Comparison of ENCODE assay signal across 8 mouse cellular contexts in the genomic region with DNA sequence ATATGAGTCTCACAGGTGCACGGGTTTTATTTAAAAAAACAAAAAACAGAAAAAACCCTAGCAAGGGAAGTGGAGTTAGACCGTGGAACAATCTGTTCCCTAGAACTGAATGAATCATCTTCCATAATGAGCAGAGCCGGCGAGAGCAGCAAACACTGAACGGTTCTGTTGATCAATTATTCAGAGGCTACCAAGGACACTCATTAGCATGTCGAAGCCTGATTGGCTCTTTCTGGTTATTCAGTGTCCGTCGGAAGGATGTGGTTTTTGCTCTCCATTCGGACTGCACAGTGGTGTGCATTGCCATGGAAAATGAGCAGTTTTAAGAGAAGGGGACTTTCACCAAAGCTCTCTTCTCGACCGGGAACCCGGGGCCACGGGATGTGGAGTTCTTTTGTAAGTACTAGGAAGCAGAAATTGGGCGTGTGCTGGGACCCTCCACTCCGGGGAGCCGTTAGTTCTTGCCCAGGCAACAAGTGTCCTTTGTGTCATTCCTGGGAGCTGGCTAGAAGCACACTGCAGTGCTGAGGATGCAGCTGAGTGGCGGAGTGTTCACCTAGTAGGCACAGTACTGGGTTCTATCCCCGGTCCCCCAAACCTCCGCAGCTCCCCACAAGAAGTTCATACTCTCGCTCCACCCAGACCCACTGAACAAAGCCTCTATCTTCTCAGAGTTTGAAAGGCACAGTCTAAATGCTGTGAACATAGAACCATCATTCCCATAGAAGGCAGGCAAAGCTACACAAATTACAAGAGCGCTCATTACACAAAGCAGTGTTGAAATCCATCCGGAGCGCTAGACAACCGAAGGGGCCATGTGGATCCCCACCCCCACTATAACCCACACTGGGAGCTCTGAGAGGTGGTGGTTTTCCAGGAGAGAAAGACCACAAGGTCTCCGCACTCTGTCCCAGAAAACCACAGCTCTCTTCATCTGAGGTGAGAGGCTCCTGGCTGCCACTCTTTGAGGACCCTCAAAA.
DNase-seq lines count a peak whose midpoint lies in the region; ATAC-seq and TF ChIP-seq lines count a peak whose summit lies in the region.

No protein-coding gene starts in this region.

- no peaks in the 10 kb centered on the region for H3K27me3 ChIP-seq in CH12.LX (replicated peaks)
- no peaks in the 10 kb centered on the region for H3K27me3 ChIP-seq in embryonic facial prominence, embryonic 12.5 days
- no peaks in the 10 kb centered on the region for H3K27me3 ChIP-seq in intestine, embryonic 14.5 days (replicated peaks; ENCODE audit: control insufficient read depth, insufficient read depth, low read length)
- H3K27me3 ChIP-seq in limb, embryonic 12.5 days, result no peaks in the 10 kb centered on the region
- no peaks in the 10 kb centered on the region for H3K27me3 ChIP-seq in myocyte (ENCODE audit: control insufficient read depth, insufficient read depth, insufficient read length)

- no peak overlapping the region for H3K27ac ChIP-seq in CH12.LX (ENCODE audit: insufficient read depth, low read depth)
- no peak overlapping the region for H3K27ac ChIP-seq in embryonic facial prominence, embryonic 12.5 days
- no peak overlapping the region for H3K27ac ChIP-seq in intestine, embryonic 14.5 days (ENCODE audit: low read depth)
- no peak overlapping the region for H3K27ac ChIP-seq in limb, embryonic 12.5 days

- H3K4me1 ChIP-seq in CH12.LX (ENCODE audit: control insufficient read depth in 1 of 2, insufficient read depth in 2 of 2), result peaks cover 12 to 22% of the 10 kb centered on the region in 2 experiments
- no peaks in the 10 kb centered on the region for H3K4me1 ChIP-seq in embryonic facial prominence, embryonic 12.5 days
- no peaks in the 10 kb centered on the region for H3K4me1 ChIP-seq in intestine, embryonic 14.5 days (replicated peaks; ENCODE audit: control insufficient read depth, insufficient read depth, low read length)
- H3K4me1 ChIP-seq in limb, embryonic 12.5 days (replicated peaks), result peaks cover 6% of the 10 kb centered on the region; the same call in 1 of the 2 replicates

- TF ChIP-seq EP300 in CH12.LX (IDR thresholded peaks at IDR 0.05; ENCODE audit: low read length), result peak; percentile 64

- in situ Hi-C loops in CH12.LX (cut with MboI; ENCODE audit: low pct_ligation_motif_present, low pct_unique_long_range_greater_than_20kb, low sequenced_read_pairs), result no loop called here

- no peak overlapping the region for H3K9ac ChIP-seq in CH12.LX (ENCODE audit: insufficient read depth, low read depth)
- H3K9ac ChIP-seq in embryonic facial prominence, embryonic 12.5 days, result no peak overlapping the region
- no peak overlapping the region for H3K9ac ChIP-seq in intestine, embryonic 14.5 days (ENCODE audit: low read length)
- H3K9ac ChIP-seq in limb, embryonic 12.5 days (replicated peaks), result no peak overlapping the region

- dilution Hi-C loops in CH12.LX (cut with MboI; ENCODE audit: extremely low pct_ligation_motif_present, extremely low pct_unique_long_range_greater_than_20kb, low sequenced_read_pairs), result no loop called here

- H3K36me3 ChIP-seq in CH12.LX (replicated peaks in 1 of 2; ENCODE audit: control insufficient read depth in 1 of 2, insufficient read depth in 1 of 2, low read length in 1 of 2), result no peaks in the 10 kb centered on the region
- H3K36me3 ChIP-seq in embryonic facial prominence, embryonic 12.5 days, result no peaks in the 10 kb centered on the region
- H3K36me3 ChIP-seq in intestine, embryonic 14.5 days (ENCODE audit: control insufficient read depth, insufficient read depth, low read length), result no peaks in the 10 kb centered on the region
- H3K36me3 ChIP-seq in limb, embryonic 12.5 days, result no peaks in the 10 kb centered on the region
- H3K36me3 ChIP-seq in myocyte (ENCODE audit: control insufficient read depth, insufficient read depth), result no peaks in the 10 kb centered on the region

- no peak for TF ChIP-seq POLR2A in CH12.LX (IDR thresholded peaks at IDR 0.05; ENCODE audit: low read depth, low read length)
- TF ChIP-seq POLR2A in myocyte (IDR thresholded peaks at IDR 0.05; ENCODE audit: insufficient read length, low read depth), result no peak

- DNase-seq in CH12.LX (ENCODE audit: extremely low read depth), result peak; percentile 64
- peak; percentile 55 for DNase-seq in adrenal gland, adult 8-10 months
- no peak for DNase-seq in intestine, embryonic 14.5 days (ENCODE audit: low spot score)
- no peak for DNase-seq in thymus, postnatal 36 days
- no peak for DNase-seq in T-cell, adult 2 months (ENCODE audit: low spot score)

- H3K79me2 ChIP-seq in CH12.LX (replicated peaks; ENCODE audit: control insufficient read depth, extremely low read depth, insufficient read depth, poor library complexity, severe bottlenecking) (no peaks in the 10 kb centered on the region), myocyte (ENCODE audit: control insufficient read depth, insufficient read depth) (no peaks in the 10 kb centered on the region)

- H3K4me2 ChIP-seq in CH12.LX (ENCODE audit: insufficient read depth, low read depth, poor library complexity, severe bottlenecking) (peak overlapping the region; percentile 84), myocyte (ENCODE audit: low read depth) (peak overlapping the region; percentile 62)
- peak overlapping the region; percentile 21 for H3K4me2 ChIP-seq in embryonic facial prominence, embryonic 12.5 days (replicated peaks)
- H3K4me2 ChIP-seq in intestine, embryonic 14.5 days (ENCODE audit: low read length), result peak overlapping the region; percentile 21; the same call in 1 of the 2 replicates
- 0 out of 2 replicates have a peak overlapping the region, but pooled peaks have one; percentile 13 for H3K4me2 ChIP-seq in limb, embryonic 12.5 days

- H3K9me3 ChIP-seq in CH12.LX (replicated peaks; ENCODE audit: low read length), result no peaks in the 10 kb centered on the region
- no peaks in the 10 kb centered on the region for H3K9me3 ChIP-seq in embryonic facial prominence, embryonic 12.5 days
- no peaks in the 10 kb centered on the region for H3K9me3 ChIP-seq in intestine, embryonic 14.5 days (ENCODE audit: control insufficient read depth, low read length)
- H3K9me3 ChIP-seq in limb, embryonic 12.5 days, result no peaks in the 10 kb centered on the region

- ATAC-seq in embryonic facial prominence, embryonic 12.5 days (ENCODE audit: insufficient number of reproducible peaks, insufficient read depth, low FRiP score, low TSS enrichment), result no peak; the same call in 1 of the 2 replicates
- no peak for ATAC-seq in intestine, embryonic 14.5 days (replicated peaks; ENCODE audit: low FRiP score, low TSS enrichment, low read depth)
- no peak for ATAC-seq in limb, embryonic 12.5 days (ENCODE audit: insufficient number of reproducible peaks, insufficient read depth, low FRiP score, low TSS enrichment, low read depth)

- H3ac ChIP-seq in myocyte (ENCODE audit: control insufficient read depth, insufficient read length), result no peak overlapping the region

- no peak for TF ChIP-seq RAD21 in CH12.LX (IDR thresholded peaks at IDR 0.05; ENCODE audit: low read depth, low read length)

- H3K4me3 ChIP-seq in CH12.LX (replicated peaks in 1 of 3; ENCODE audit: low read depth in 2 of 3, low read length in 2 of 3, poor library complexity in 1 of 3) (peak overlapping the region in 1 of 3 experiments; percentile 23), myocyte (no peak overlapping the region)
- no peak overlapping the region for H3K4me3 ChIP-seq in embryonic facial prominence, embryonic 12.5 days
- H3K4me3 ChIP-seq in intestine, embryonic 14.5 days (ENCODE audit: low read depth, low read length), result no peak overlapping the region
- H3K4me3 ChIP-seq in limb, embryonic 12.5 days (replicated peaks), result no peak overlapping the region

- WGBS in embryonic facial prominence, embryonic 12.5 days, result 52% methylated on average over 25 of the region's 25 CpGs
- 57% methylated on average over 25 of the region's 25 CpGs for WGBS in intestine, embryonic 14.5 days
- WGBS in limb, embryonic 12.5 days, result 73% methylated on average over 25 of the region's 25 CpGs

- no peak for TF ChIP-seq CTCF in CH12.LX (conservative IDR thresholded peaks at IDR 0.05 in 1 of 2, IDR thresholded peaks at IDR 0.05 in 1 of 2; ENCODE audit: low read depth in 2 of 2, low read length in 2 of 2)

TF ChIP-seq in CH12.LX, 34 proteins besides CTCF, POLR2A, EP300 and RAD21 (continues in another document):
- TF ChIP-seq BHLHE40 (IDR thresholded peaks at IDR 0.05; ENCODE audit: low read depth, low read length) (peak; percentile 64), TCF12 (IDR thresholded peaks at IDR 0.05; ENCODE audit: low read depth, low read length) (peak; percentile 45; the same call in 1 of the 2 replicates), SMC3 (IDR thresholded peaks at IDR 0.05; ENCODE audit: low read depth, low read length) (no peak), MYC (IDR thresholded peaks at IDR 0.05; ENCODE audit: low read depth, low read length) (0 out of 2 replicates have a peak, but pooled peaks have one; percentile 8), ETS1 (conservative IDR thresholded peaks at IDR 0.05; ENCODE audit: low read depth, low read length) (peak; percentile 23; the same call in 1 of the 2 replicates), MEF2A (IDR thresholded peaks at IDR 0.05; ENCODE audit: borderline replicate concordance, low read depth, low read length) (0 out of 2 replicates have a peak, but pooled peaks have one; percentile 57), ZNF384 (IDR thresholded peaks at IDR 0.05; ENCODE audit: low read depth, low read length) (peak; percentile 57), ZMIZ1 (IDR thresholded peaks at IDR 0.05; ENCODE audit: low read depth, low read length) (no peak), IRF4 (IDR thresholded peaks at IDR 0.05; ENCODE audit: low read depth, low read length) (peak; percentile 15; the same call in 1 of the 2 replicates)

TF ChIP-seq in myocyte, 11 proteins besides CTCF, POLR2A, EP300 and RAD21:
- TF ChIP-seq MAX (IDR thresholded peaks at IDR 0.05; ENCODE audit: low read depth) (no peak), POLR2AphosphoS2 (IDR thresholded peaks at IDR 0.05; ENCODE audit: insufficient read length, low read depth) (no peak), CEBPB (IDR thresholded peaks at IDR 0.05; ENCODE audit: insufficient read depth, poor library complexity, severe bottlenecking) (no peak), TCF3 (IDR thresholded peaks at IDR 0.05; ENCODE audit: insufficient read length, low read depth) (no peak)
TF ChIP-seq in myocyte: peak in this region for 0.

Comparison
In these comparisons a context has a peak if more than half of its experiments do, and no peak if none do; other contexts are left out.
1. DNase-seq: peak in CH12.LX (single experiment) and adrenal gland, adult 8-10 months (single experiment); none in intestine, embryonic 14.5 days (single experiment), thymus, postnatal 36 days (0 of 2) and T-cell, adult 2 months (single experiment).
2. H3K4me2 ChIP-seq: peak in every context shown above with its lines; median percentile 84 in CH12.LX; 62 in myocyte; 21 in embryonic facial prominence, embryonic 12.5 days; 21 in intestine, embryonic 14.5 days; 13 in limb, embryonic 12.5 days.